ENCODE assay signal across 14 mouse cellular contexts in the genomic region with DNA sequence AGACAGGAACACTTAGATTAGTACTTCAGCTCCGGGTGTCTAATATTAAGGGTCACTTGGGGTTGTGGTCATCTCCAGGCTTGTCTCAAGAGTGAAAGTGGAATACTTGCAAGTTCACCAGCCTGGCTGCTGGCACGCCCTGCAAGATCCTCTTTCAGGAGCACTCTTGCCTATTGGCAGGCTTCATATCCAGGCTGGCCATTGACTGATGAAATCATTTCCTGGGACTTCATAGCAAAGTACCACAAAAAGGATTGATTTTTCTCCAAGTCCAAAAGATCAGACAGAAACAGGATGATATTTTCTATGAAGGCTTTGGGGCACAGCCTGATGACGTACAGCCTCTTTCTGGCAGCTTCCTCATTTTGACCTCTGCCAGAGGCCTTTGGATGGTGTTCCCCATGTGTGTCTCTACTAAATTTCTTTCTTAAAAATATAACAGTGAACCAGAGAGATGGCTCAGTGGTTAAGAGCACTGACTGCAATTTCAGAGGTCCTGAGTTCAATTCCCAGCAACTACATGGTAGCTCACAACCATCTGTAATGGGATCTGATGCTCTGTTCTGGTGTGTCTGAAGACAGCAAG. TPM values are rescaled to one million over a fixed set of nuclear protein-coding genes. Genes with fewer than 3 reads are reported as not detected.
DNase-seq lines count a peak whose midpoint lies in the region; ATAC-seq lines count a peak whose summit lies in the region.
"Had no signal": no experiment of that assay in that cellular context is flagged by ENCODE, and none has a peak within 500 bp of the region (broad histone marks: within the 10 kb centered on the region; RNA-seq: fewer than 3 reads in every experiment).

No protein-coding gene starts in this region.

- peaks cover 7% of the 10 kb centered on the region for H3K4me1 ChIP-seq in heart, embryonic 10.5 days
- no peaks in the 10 kb centered on the region for H3K4me1 ChIP-seq in intestine, embryonic 16.5 days (ENCODE audit: control insufficient read depth, insufficient read depth, low read length)

- H3K9me3 ChIP-seq in heart, embryonic 10.5 days: no peaks in the 10 kb centered on the region
- no peaks in the 10 kb centered on the region for H3K9me3 ChIP-seq in intestine, embryonic 16.5 days (ENCODE audit: control insufficient read depth, low read length)
- H3K9me3 ChIP-seq: limb, embryonic 15.5 days had no signal

- no peak overlapping the region for H3K27ac ChIP-seq in heart, embryonic 10.5 days
- H3K27ac ChIP-seq in intestine, embryonic 16.5 days (ENCODE audit: low read length): no peak overlapping the region
- H3K27ac ChIP-seq: kidney, postnatal 0 days; limb, embryonic 15.5 days had no signal

- no peak overlapping the region for H3K4me3 ChIP-seq in heart, embryonic 10.5 days
- H3K4me3 ChIP-seq in intestine, embryonic 16.5 days (ENCODE audit: low read length): no peak overlapping the region
- H3K4me3 ChIP-seq: limb, embryonic 15.5 days had no signal

- DNase-seq in heart, adult 11 months: peak; percentile 94
- no peak for DNase-seq in heart, embryonic 10.5 days (ENCODE audit: low spot score)
- peak; percentile 4 for DNase-seq in lung, postnatal 14 days
- no peak for DNase-seq in lung, postnatal 10 days
- DNase-seq in gastrocnemius, postnatal 25 days: peak; percentile 57
- DNase-seq in left cerebral cortex, postnatal 14 days (ENCODE audit: low spot score in 2 of 2): no peak
- no peak for DNase-seq in spleen, adult 12 weeks (ENCODE audit: low spot score)
- DNase-seq: cerebellum, adult 2 months; thymus, postnatal 36 days had no signal

- no peak overlapping the region for H3K9ac ChIP-seq in intestine, embryonic 16.5 days (ENCODE audit: low read depth, low read length)
- H3K9ac ChIP-seq: limb, embryonic 15.5 days had no signal

- no peaks in the 10 kb centered on the region for H3K36me3 ChIP-seq in heart, embryonic 10.5 days
- no peaks in the 10 kb centered on the region for H3K36me3 ChIP-seq in intestine, embryonic 16.5 days (ENCODE audit: control insufficient read depth, insufficient read depth, low read length)
- H3K36me3 ChIP-seq: limb, embryonic 15.5 days had no signal

- no peak overlapping the region for H3K4me2 ChIP-seq in intestine, embryonic 16.5 days (ENCODE audit: low read depth, low read length)
- H3K4me2 ChIP-seq: limb, embryonic 15.5 days had no signal

- intact Hi-C loops in left cerebral cortex, postnatal 14 days (cut with DNase I): no loop called here

- ATAC-seq in intestine, embryonic 16.5 days: no peak
- ATAC-seq: CD4-positive, CD25-positive, alpha-beta regulatory T cell, adult 4 months; Patski had no signal

- H3K27me3 ChIP-seq in heart, embryonic 10.5 days (ENCODE audit: insufficient read depth, poor library complexity, severe bottlenecking): peaks cover 16% of the 10 kb centered on the region
- no peaks in the 10 kb centered on the region; the same call in 1 of the 2 replicates for H3K27me3 ChIP-seq in intestine, embryonic 16.5 days (replicated peaks; ENCODE audit: control insufficient read depth, insufficient read depth, low read length)
- H3K27me3 ChIP-seq: Patski had no signal

- WGBS in heart, embryonic 10.5 days: 82% methylated on average over 3 of the region's 3 CpGs
- WGBS in intestine, embryonic 16.5 days: 78% methylated on average over 3 of the region's 3 CpGs

RNA-seq across cellular contexts. Expression of a gene that starts 3.7 kb away (rescaled TPM):
- 5.2 and 5.8 TPM in 2 replicates for polyA plus RNA-seq in heart, embryonic 10.5 days (2016; fragmentation: Nextera tagmentation; extraction: Ambion mirVana)
- total RNA-seq in gastrocnemius, postnatal 25 days (2021): 1 to 10 TPM; 7.1 to 7.2 TPM
- 2.1 and 2.4 TPM in 2 replicates for polyA plus RNA-seq in intestine, embryonic 16.5 days (2015; fragmentation: Nextera tagmentation; extraction: Ambion mirVana)
- total RNA-seq in left cerebral cortex, postnatal 14 days (2021): 10 to 100 TPM in 1 of 2 experiments, 1 to 10 TPM in 1; 9.9 to 10.9 TPM

RNA-seq across cellular contexts. Expression of a gene that starts 36.2 kb away (rescaled TPM):
- 16.6 and 18.9 TPM in 2 replicates for polyA plus RNA-seq in heart, embryonic 10.5 days (2016; fragmentation: Nextera tagmentation; extraction: Ambion mirVana)
- 1 to 10 TPM; 7.3 to 7.6 TPM for total RNA-seq in gastrocnemius, postnatal 25 days (2021)
- 16.5 TPM in 2 replicates for polyA plus RNA-seq in intestine, embryonic 16.5 days (2015; fragmentation: Nextera tagmentation; extraction: Ambion mirVana)
- total RNA-seq in left cerebral cortex, postnatal 14 days (2021): 10 to 100 TPM; 22.8 to 23.2 TPM

RNA-seq across cellular contexts. Expression of a gene that starts 54.4 kb away (rescaled TPM):
- 737 and 812 TPM in 2 replicates for polyA plus RNA-seq in heart, embryonic 10.5 days (2016; fragmentation: Nextera tagmentation; extraction: Ambion mirVana)
- total RNA-seq in gastrocnemius, postnatal 25 days (2021): 1,000 to 10,000 TPM; 2,961 to 2,964 TPM
- polyA plus RNA-seq in intestine, embryonic 16.5 days (2015; fragmentation: Nextera tagmentation; extraction: Ambion mirVana): 829 and 857 TPM in 2 replicates
- total RNA-seq in left cerebral cortex, postnatal 14 days (2021): 1,000 to 10,000 TPM; 1,045 to 1,071 TPM

Comparison
In these comparisons a context has a peak if more than half of its experiments do, and no peak if none do; other contexts are left out.
1. DNase-seq: peak in heart, adult 11 months (single experiment), lung, postnatal 14 days (single experiment) and gastrocnemius, postnatal 25 days (single experiment); none in heart, embryonic 10.5 days (single experiment), lung, postnatal 10 days (single experiment), left cerebral cortex, postnatal 14 days (0 of 2) and spleen, adult 12 weeks (single experiment).